Mouse (Mus musculus): ENCODE results near the gene Emx1. TPM values are rescaled to one million over a fixed set of nuclear protein-coding genes. Genes with fewer than 3 reads are reported as not detected.

The Emx1 gene
- polyA plus RNA-seq, 1 experiment from 2014 or later = not detected

- ATAC-seq (ENCODE audit: low read depth) = no peak
- Histone ChIP-seq H3K27me3 (ENCODE audit: control insufficient read depth, insufficient read depth, low read depth, low read length) (no peaks in the 10 kb centered on the region), H3K9me3 (ENCODE audit: control insufficient read depth, low read length) (no peaks in the 10 kb centered on the region), H3K4me3 (ENCODE audit: low read length) (no peak overlapping the region), H3K4me2 (ENCODE audit: low read depth, low read length) (no peak overlapping the region), H3K36me3 (ENCODE audit: control insufficient read depth, insufficient read depth, low read length) (no peaks in the 10 kb centered on the region), H3K9ac (ENCODE audit: low read length) (no peak overlapping the region), H3K4me1 (replicated peaks; ENCODE audit: control insufficient read depth, insufficient read depth, low read length) (no peaks in the 10 kb centered on the region; the same call in 1 of the 2 replicates), H3K27ac (ENCODE audit: low read length) (no peak overlapping the region)
- 63% methylated on average over 13 of the region's 14 CpGs for WGBS
Measured at GRCm38 (mm10) chr6:85223498-85224150, 36.4 kb downstream of the Emx1 start.

- Histone ChIP-seq H3K4me3 (ENCODE audit: low read length) (no peak overlapping the region), H3K27me3 (ENCODE audit: control insufficient read depth, insufficient read depth, low read depth, low read length) (no peaks in the 10 kb centered on the region), H3K4me1 (replicated peaks; ENCODE audit: control insufficient read depth, insufficient read depth, low read length) (no peaks in the 10 kb centered on the region; the same call in 1 of the 2 replicates), H3K27ac (ENCODE audit: low read length) (no peak overlapping the region), H3K4me2 (ENCODE audit: low read depth, low read length) (no peak overlapping the region), H3K9me3 (ENCODE audit: control insufficient read depth, low read length) (no peaks in the 10 kb centered on the region), H3K9ac (ENCODE audit: low read length) (no peak overlapping the region), H3K36me3 (ENCODE audit: control insufficient read depth, insufficient read depth, low read length) (no peaks in the 10 kb centered on the region)
- ATAC-seq (ENCODE audit: low read depth) = no peak
- WGBS = 53% methylated on average over 15 of the region's 15 CpGs
Measured at GRCm38 (mm10) chr6:85224442-85224891, 37.2 kb downstream of the Emx1 start.

GRCm38 (mm10) chr6:85226570-85226969 lies 39.3 kb downstream of the Emx1 start:
- no peak overlapping the region for H3K4me3 ChIP-seq (ENCODE audit: low read length)
- H3K27me3 ChIP-seq (ENCODE audit: control insufficient read depth, insufficient read depth, low read depth, low read length) = no peaks in the 10 kb centered on the region
- H3K4me1 ChIP-seq (replicated peaks; ENCODE audit: control insufficient read depth, insufficient read depth, low read length) = no peaks in the 10 kb centered on the region
- no peak overlapping the region for H3K27ac ChIP-seq (ENCODE audit: low read length)
- ATAC-seq (ENCODE audit: low read depth) = no peak
- H3K9me3 ChIP-seq (ENCODE audit: control insufficient read depth, low read length) = no peaks in the 10 kb centered on the region
- H3K36me3 ChIP-seq (ENCODE audit: control insufficient read depth, insufficient read depth, low read length) = no peaks in the 10 kb centered on the region
- 86% methylated on average over 9 of the region's 9 CpGs for WGBS
- H3K9ac ChIP-seq (ENCODE audit: low read length) = no peak overlapping the region
- H3K4me2 ChIP-seq (ENCODE audit: low read depth, low read length) = no peak overlapping the region

DNA sequence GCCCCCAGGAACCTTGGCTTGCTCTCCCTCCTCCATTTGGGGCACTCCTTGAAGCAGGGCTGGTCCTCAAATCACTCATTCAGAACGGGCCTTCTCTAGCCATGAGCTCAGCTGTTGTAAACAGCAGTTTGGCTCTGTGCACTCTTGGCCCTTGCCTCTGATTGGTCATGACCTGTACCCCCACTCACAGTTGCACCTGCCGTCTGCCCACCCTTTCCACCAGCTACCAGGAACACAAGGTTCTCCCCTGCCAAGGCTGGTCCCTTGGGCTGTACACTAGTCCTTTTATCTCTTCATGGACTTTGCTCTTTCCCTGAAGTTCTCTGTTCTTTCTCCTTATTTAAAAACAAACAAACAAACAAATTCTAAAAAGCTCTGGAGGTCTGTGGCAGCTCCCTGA lies 40.3 kb downstream of the Emx1 start:
- H3K4me2 ChIP-seq (ENCODE audit: low read depth, low read length) = no peak overlapping the region

DNA sequence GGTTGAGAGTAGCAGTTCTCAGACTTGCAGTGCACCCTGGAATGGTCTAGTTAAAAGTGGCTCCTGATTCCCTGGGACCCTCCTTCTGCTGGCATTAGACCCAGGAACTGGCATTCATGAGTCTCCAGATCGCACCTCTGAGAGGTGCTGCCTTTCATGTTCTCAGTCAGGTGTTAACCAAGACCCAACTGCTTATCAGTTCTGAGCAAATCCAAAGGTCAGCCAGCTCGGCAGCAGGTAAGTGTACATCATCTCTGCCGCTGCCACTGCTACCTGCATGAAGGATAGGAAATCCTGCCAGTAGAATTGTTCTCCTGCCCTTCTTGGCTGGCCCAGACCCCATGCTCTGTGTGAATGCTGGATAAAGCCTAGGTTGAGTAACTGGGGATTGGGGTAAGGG lies 43.5 kb downstream of the Emx1 start:
- Histone ChIP-seq H3K27me3 (ENCODE audit: control insufficient read depth, insufficient read depth, low read depth, low read length) (no peaks in the 10 kb centered on the region), H3K4me3 (ENCODE audit: low read length) (no peak overlapping the region), H3K9ac (ENCODE audit: low read length) (no peak overlapping the region), H3K36me3 (ENCODE audit: control insufficient read depth, insufficient read depth, low read length) (no peaks in the 10 kb centered on the region), H3K4me2 (ENCODE audit: low read depth, low read length) (no peak overlapping the region), H3K9me3 (ENCODE audit: control insufficient read depth, low read length) (no peaks in the 10 kb centered on the region), H3K4me1 (replicated peaks; ENCODE audit: control insufficient read depth, insufficient read depth, low read length) (no peaks in the 10 kb centered on the region), H3K27ac (ENCODE audit: low read length) (no peak overlapping the region)
- 34% methylated on average over 3 of the region's 3 CpGs for WGBS
- ATAC-seq (ENCODE audit: low read depth) = no peak

More for the DNA sequence above, 40.3 kb downstream of the Emx1 start:
- Histone ChIP-seq H3K4me3 (ENCODE audit: low read length) (no peak overlapping the region), H3K4me1 (replicated peaks; ENCODE audit: control insufficient read depth, insufficient read depth, low read length) (no peaks in the 10 kb centered on the region), H3K9me3 (ENCODE audit: control insufficient read depth, low read length) (no peaks in the 10 kb centered on the region), H3K27ac (ENCODE audit: low read length) (no peak overlapping the region), H3K27me3 (ENCODE audit: control insufficient read depth, insufficient read depth, low read depth, low read length) (no peaks in the 10 kb centered on the region), H3K9ac (ENCODE audit: low read length) (no peak overlapping the region), H3K36me3 (ENCODE audit: control insufficient read depth, insufficient read depth, low read length) (no peaks in the 10 kb centered on the region)
- ATAC-seq (ENCODE audit: low read depth) = no peak
- WGBS = 45% methylated on average over 2 of the region's 2 CpGs

DNA sequence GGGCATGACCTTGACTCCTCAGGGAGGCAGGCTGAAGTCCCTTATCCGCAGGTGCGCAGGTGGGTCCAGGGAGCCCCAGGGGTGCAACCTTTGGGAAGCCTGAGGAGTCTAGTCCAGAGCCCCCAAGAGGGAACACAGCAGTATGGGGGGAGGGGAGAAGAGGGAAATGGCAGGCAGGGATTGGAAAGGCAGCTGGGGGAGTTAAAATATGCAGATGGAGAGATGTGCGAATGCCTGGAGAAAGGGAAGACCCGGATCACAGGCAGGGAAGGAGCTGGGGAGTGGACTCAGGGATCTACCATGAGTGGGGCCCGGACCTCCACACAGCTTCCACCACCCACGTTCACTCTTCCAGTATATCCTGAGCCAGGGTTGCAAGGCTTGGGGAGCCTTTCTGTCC lies 44.2 kb downstream of the Emx1 start:
- no peak for ATAC-seq (ENCODE audit: low read depth)
- Histone ChIP-seq H3K4me3 (ENCODE audit: low read length) (no peak overlapping the region), H3K4me1 (replicated peaks; ENCODE audit: control insufficient read depth, insufficient read depth, low read length) (no peaks in the 10 kb centered on the region), H3K27ac (ENCODE audit: low read length) (no peak overlapping the region), H3K36me3 (ENCODE audit: control insufficient read depth, insufficient read depth, low read length) (no peaks in the 10 kb centered on the region), H3K9ac (ENCODE audit: low read length) (no peak overlapping the region), H3K4me2 (ENCODE audit: low read depth, low read length) (no peak overlapping the region), H3K9me3 (ENCODE audit: control insufficient read depth, low read length) (no peaks in the 10 kb centered on the region), H3K27me3 (ENCODE audit: control insufficient read depth, insufficient read depth, low read depth, low read length) (no peaks in the 10 kb centered on the region)
- 36% methylated on average over 6 of the region's 6 CpGs for WGBS

- no peak overlapping the region for H3K4me3 ChIP-seq (ENCODE audit: low read length)
- H3K27me3 ChIP-seq (ENCODE audit: control insufficient read depth, insufficient read depth, low read depth, low read length) = no peaks in the 10 kb centered on the region
- 72% methylated on average over 4 of the region's 4 CpGs for WGBS
- no peaks in the 10 kb centered on the region for H3K4me1 ChIP-seq (replicated peaks; ENCODE audit: control insufficient read depth, insufficient read depth, low read length)
- H3K27ac ChIP-seq (ENCODE audit: low read length) = no peak overlapping the region
- no peaks in the 10 kb centered on the region for H3K36me3 ChIP-seq (ENCODE audit: control insufficient read depth, insufficient read depth, low read length)
- H3K9ac ChIP-seq (ENCODE audit: low read length) = no peak overlapping the region
- no peak overlapping the region for H3K4me2 ChIP-seq (ENCODE audit: low read depth, low read length)
- H3K9me3 ChIP-seq (ENCODE audit: control insufficient read depth, low read length) = no peaks in the 10 kb centered on the region
- ATAC-seq (ENCODE audit: low read depth) = no peak
Measured at GRCm38 (mm10) chr6:85232045-85232444, 44.8 kb downstream of the Emx1 start.

- Histone ChIP-seq H3K36me3 (ENCODE audit: control insufficient read depth, insufficient read depth, low read length) (no peaks in the 10 kb centered on the region), H3K27ac (ENCODE audit: low read length) (no peak overlapping the region), H3K4me3 (ENCODE audit: low read length) (no peak overlapping the region), H3K9me3 (ENCODE audit: control insufficient read depth, low read length) (no peaks in the 10 kb centered on the region), H3K4me1 (replicated peaks; ENCODE audit: control insufficient read depth, insufficient read depth, low read length) (no peaks in the 10 kb centered on the region), H3K9ac (ENCODE audit: low read length) (no peak overlapping the region), H3K27me3 (ENCODE audit: control insufficient read depth, insufficient read depth, low read depth, low read length) (no peaks in the 10 kb centered on the region), H3K4me2 (ENCODE audit: low read depth, low read length) (no peak overlapping the region)
- WGBS = 35% methylated on average over 7 of the region's 7 CpGs
- ATAC-seq (ENCODE audit: low read depth) = peak; percentile 24; the same call in 1 of the 2 replicates
Measured at GRCm38 (mm10) chr6:85232836-85233623, 45.8 kb downstream of the Emx1 start.

- no peak for ATAC-seq (ENCODE audit: low read depth)
- 37% methylated on average over 5 of the region's 5 CpGs for WGBS
- H3K27ac ChIP-seq (ENCODE audit: low read length) = no peak overlapping the region
- no peaks in the 10 kb centered on the region for H3K27me3 ChIP-seq (ENCODE audit: control insufficient read depth, insufficient read depth, low read depth, low read length)
- H3K4me1 ChIP-seq (replicated peaks; ENCODE audit: control insufficient read depth, insufficient read depth, low read length) = no peaks in the 10 kb centered on the region
- no peaks in the 10 kb centered on the region for H3K9me3 ChIP-seq (ENCODE audit: control insufficient read depth, low read length)
- no peak overlapping the region for H3K4me3 ChIP-seq (ENCODE audit: low read length)
- no peak overlapping the region for H3K4me2 ChIP-seq (ENCODE audit: low read depth, low read length)
- H3K36me3 ChIP-seq (ENCODE audit: control insufficient read depth, insufficient read depth, low read length) = no peaks in the 10 kb centered on the region
- H3K9ac ChIP-seq (ENCODE audit: low read length) = no peak overlapping the region
Measured at GRCm38 (mm10) chr6:85234796-85235195, 47.6 kb downstream of the Emx1 start.
